In the genomic region with DNA sequence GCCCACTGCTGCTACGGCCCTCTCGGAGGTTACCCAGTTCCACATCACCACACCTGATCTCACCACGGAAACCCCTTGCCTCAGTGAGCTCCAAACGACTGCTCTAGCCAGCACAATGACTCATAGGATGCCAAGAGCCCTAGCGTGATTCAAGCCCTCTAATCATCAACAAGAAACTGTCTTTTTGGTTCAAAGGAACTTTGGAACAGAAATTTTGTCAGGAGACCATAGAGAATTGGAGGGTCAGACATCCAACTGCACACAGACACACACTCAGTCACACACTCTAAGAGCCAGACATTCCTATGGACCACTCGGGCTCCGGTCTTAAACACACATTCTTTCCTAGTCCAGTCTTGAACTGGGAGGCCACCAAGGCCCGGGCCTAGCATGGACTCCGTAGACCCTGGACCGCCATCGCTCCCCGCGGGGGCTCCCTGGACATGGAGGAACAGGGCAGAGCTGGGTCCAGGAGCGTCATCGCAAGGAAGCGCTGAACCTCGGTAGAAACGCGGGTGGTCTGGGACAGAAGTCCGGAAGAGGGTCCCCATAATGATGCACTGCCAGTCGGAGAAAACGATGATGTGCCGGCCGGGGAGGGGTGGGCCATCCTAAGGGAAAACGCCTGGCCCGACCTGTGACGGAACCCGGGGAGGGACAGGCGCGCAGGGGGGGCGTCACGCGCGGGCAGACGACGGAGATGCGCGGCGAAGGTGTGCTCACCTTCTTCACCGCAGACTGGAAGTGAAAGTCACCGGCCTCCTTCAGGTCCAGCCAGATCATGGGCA, we compare ENCODE assay signal across 8 mouse cellular contexts. TPM values are rescaled to one million over a fixed set of nuclear protein-coding genes. Genes with fewer than 3 reads are reported as not detected.
DNase-seq lines count a peak whose midpoint lies in the region; ATAC-seq and TF ChIP-seq lines count a peak whose summit lies in the region.

No protein-coding gene starts in this region.

- H3K9me3 ChIP-seq in intestine, postnatal 0 days (ENCODE audit: control insufficient read depth), result no peaks in the 10 kb centered on the region
- no peaks in the 10 kb centered on the region for H3K9me3 ChIP-seq in neural tube, embryonic 12.5 days

- 1% methylated on average over 41 of the region's 41 CpGs for WGBS in intestine, postnatal 0 days
- WGBS in neural tube, embryonic 12.5 days, result 3% methylated on average over 41 of the region's 41 CpGs

- peak overlapping the region; percentile 81 for H3K4me2 ChIP-seq in intestine, postnatal 0 days (replicated peaks; ENCODE audit: low read depth)
- H3K4me2 ChIP-seq in neural tube, embryonic 12.5 days (replicated peaks), result peak overlapping the region; percentile 76

- H3K9ac ChIP-seq in intestine, postnatal 0 days (ENCODE audit: low read depth, low read length), result peak overlapping the region; percentile 85
- peak overlapping the region; percentile 88 for H3K9ac ChIP-seq in neural tube, embryonic 12.5 days

- H3K27me3 ChIP-seq in testis, adult 2 months (ENCODE audit: control insufficient read depth, insufficient read depth, low read length), result no peaks in the 10 kb centered on the region
- no peaks in the 10 kb centered on the region for H3K27me3 ChIP-seq in intestine, postnatal 0 days (replicated peaks; ENCODE audit: control insufficient read depth, insufficient read depth, low read length)
- H3K27me3 ChIP-seq in neural tube, embryonic 12.5 days (replicated peaks), result no peaks in the 10 kb centered on the region

- TF ChIP-seq CTCF in testis, adult 2 months (IDR thresholded peaks at IDR 0.05; ENCODE audit: control insufficient read depth, insufficient read depth, insufficient replicate concordance, low read depth, low read length), result no peak
- TF ChIP-seq CTCF in embryonic fibroblast, embryonic 13.5 days (IDR thresholded peaks at IDR 0.05; ENCODE audit: borderline replicate concordance, insufficient read depth, low read length), result no peak
- no peak for TF ChIP-seq CTCF in intestine, postnatal 0 days (IDR thresholded peaks at IDR 0.05; ENCODE audit: low read depth)

- peaks cover 8% of the 10 kb centered on the region for H3K4me1 ChIP-seq in testis, adult 2 months (ENCODE audit: control insufficient read depth, insufficient read depth, low read length)
- no peaks in the 10 kb centered on the region for H3K4me1 ChIP-seq in embryonic fibroblast, embryonic 13.5 days (ENCODE audit: control insufficient read depth, insufficient read depth, low read length)
- no peaks in the 10 kb centered on the region for H3K4me1 ChIP-seq in intestine, postnatal 0 days (replicated peaks; ENCODE audit: control insufficient read depth, insufficient read depth, low read length)
- H3K4me1 ChIP-seq in neural tube, embryonic 12.5 days, result peaks cover 12% of the 10 kb centered on the region

- H3K36me3 ChIP-seq in testis, adult 2 months (ENCODE audit: control insufficient read depth, insufficient read depth, low read length), result no peaks in the 10 kb centered on the region
- no peaks in the 10 kb centered on the region for H3K36me3 ChIP-seq in intestine, postnatal 0 days (ENCODE audit: control insufficient read depth, insufficient read depth)
- 0 out of 2 replicates have a peak, but pooled peaks cover 3% of the 10 kb centered on the region for H3K36me3 ChIP-seq in neural tube, embryonic 12.5 days

- no peak for TF ChIP-seq POLR2A in testis, adult 2 months (IDR thresholded peaks at IDR 0.05; ENCODE audit: control insufficient read depth, low read depth, low read length)
- no peak; the same call in 1 of the 2 replicates for TF ChIP-seq POLR2A in embryonic fibroblast, embryonic 13.5 days (IDR thresholded peaks at IDR 0.05; ENCODE audit: low read depth, low read length)

- peak; percentile 68 for ATAC-seq in frontal cortex, adult (ENCODE audit: low TSS enrichment)
- peak; percentile 49 for ATAC-seq in intestine, postnatal 0 days
- peak; percentile 79 for ATAC-seq in neural tube, embryonic 12.5 days (ENCODE audit: low FRiP score, low read depth)

- no peak for DNase-seq in frontal cortex, postnatal 36 days (ENCODE audit: low spot score in 2 of 2)
- DNase-seq in testis, postnatal 10 days (ENCODE audit: low spot score), result no peak
- DNase-seq in left cerebral cortex, adult 11 months (ENCODE audit: low spot score), result no peak

- peak overlapping the region; percentile 81 for H3K27ac ChIP-seq in testis, adult 2 months (ENCODE audit: control insufficient read depth, insufficient read depth, low read depth, low read length)
- H3K27ac ChIP-seq in embryonic fibroblast, embryonic 13.5 days (ENCODE audit: insufficient read depth, low read length), result peak overlapping the region; percentile 68
- peak overlapping the region; percentile 64 for H3K27ac ChIP-seq in intestine, postnatal 0 days (ENCODE audit: low read depth, low read length)
- no peak overlapping the region for H3K27ac ChIP-seq in neural tube, embryonic 12.5 days

- peak overlapping the region; percentile 96 for H3K4me3 ChIP-seq in testis, adult 2 months (ENCODE audit: control insufficient read depth, low read depth, low read length)
- peak overlapping the region; percentile 94 for H3K4me3 ChIP-seq in embryonic fibroblast, embryonic 13.5 days (ENCODE audit: insufficient read depth, low read length)
- H3K4me3 ChIP-seq in intestine, postnatal 0 days (ENCODE audit: low read depth, low read length), result peak overlapping the region; percentile 93
- peak overlapping the region; percentile 85 for H3K4me3 ChIP-seq in neural tube, embryonic 12.5 days

RNA-seq across cellular contexts. Expression of gene Ptpn23, which starts 0.5 kb away (rescaled TPM):
- polyA plus RNA-seq in testis, adult 2 months (2012; rRNA removed), result 28.4 and 32.3 TPM in 2 replicates
- 37.4 and 45.3 TPM in 2 replicates for polyA plus RNA-seq in embryonic fibroblast, embryonic 13.5 days (2011; ENCODE audit: insufficient read length, low read depth, missing spikeins)
- 10.0 and 10.8 TPM in 2 replicates for polyA plus RNA-seq in intestine, postnatal 0 days (2015; fragmentation: Nextera tagmentation; extraction: Ambion mirVana)
- polyA plus RNA-seq in neural tube, embryonic 12.5 days (2016; fragmentation: Nextera tagmentation; extraction: Ambion mirVana), result 17.6 and 22.7 TPM in 2 replicates

RNA-seq across cellular contexts. Expression of gene Ngp, which starts 12.0 kb away (rescaled TPM):
- not detected in 2 replicates for polyA plus RNA-seq in testis, adult 2 months (2012; rRNA removed)
- polyA plus RNA-seq in embryonic fibroblast, embryonic 13.5 days (2011; ENCODE audit: insufficient read length, low read depth, missing spikeins), result not detected in 2 replicates
- 1.9 and 2.1 TPM in 2 replicates for polyA plus RNA-seq in intestine, postnatal 0 days (2015; fragmentation: Nextera tagmentation; extraction: Ambion mirVana)
- polyA plus RNA-seq in neural tube, embryonic 12.5 days (2016; fragmentation: Nextera tagmentation; extraction: Ambion mirVana), result 2.4 and 4.3 TPM in 2 replicates
